Mouse (Mus musculus) forelimb bud, embryonic 11.5 days (tissue): ENCODE measurements around the gene Apol6.

Source experiments
- DNase-seq: peaks from one replicate; pipeline ENCODE4 v3.0.0-alpha.2; 2012; ENCODE audit warnings: low read depth, low spot score

The Apol6 gene

GRCm38 (mm10) chr15:77044597-77045320 lies at the start of gene Apol6:
Gene Apol6, plus strand, starts transcription at chr15:77044729.
- no peak for DNase-seq

- DNase-seq: no peak
Measured at GRCm38 (mm10) chr15:76998048-76998447, 46.5 kb upstream of the Apol6 start.

GRCm38 (mm10) chr15:76998878-76999588 lies 45.5 kb upstream of the Apol6 start:
- DNase-seq: no peak

GRCm38 (mm10) chr15:77003173-77003867 lies 41.2 kb upstream of the Apol6 start:
- DNase-seq: no peak

GRCm38 (mm10) chr15:77003868-77004215 lies 40.7 kb upstream of the Apol6 start:
- peak; percentile 49 for DNase-seq

GRCm38 (mm10) chr15:77008851-77009250 lies 35.7 kb upstream of the Apol6 start:
- DNase-seq: no peak

- DNase-seq: no peak
Measured at GRCm38 (mm10) chr15:77013753-77014241, 30.7 kb upstream of the Apol6 start.

- no peak for DNase-seq
Measured at GRCm38 (mm10) chr15:77014431-77014830, 30.1 kb upstream of the Apol6 start.

- no peak for DNase-seq
Measured at GRCm38 (mm10) chr15:77014985-77015384, 29.5 kb upstream of the Apol6 start.

- DNase-seq: no peak
Measured at GRCm38 (mm10) chr15:77016509-77016908, 28.0 kb upstream of the Apol6 start.

- no peak for DNase-seq
Measured at GRCm38 (mm10) chr15:77017897-77018296, 26.6 kb upstream of the Apol6 start.

- DNase-seq: no peak
Measured at GRCm38 (mm10) chr15:77018740-77019340, 25.7 kb upstream of the Apol6 start.

- DNase-seq: no peak
Measured at GRCm38 (mm10) chr15:77019533-77019932, 25.0 kb upstream of the Apol6 start.

- DNase-seq: no peak
Measured at GRCm38 (mm10) chr15:77020136-77020535, 24.4 kb upstream of the Apol6 start.

GRCm38 (mm10) chr15:77021056-77021455 lies 23.5 kb upstream of the Apol6 start:
- no peak for DNase-seq

GRCm38 (mm10) chr15:77021851-77022250 lies 22.7 kb upstream of the Apol6 start:
- DNase-seq: no peak

- no peak for DNase-seq
Measured at GRCm38 (mm10) chr15:77022401-77022957, 22.1 kb upstream of the Apol6 start.

GRCm38 (mm10) chr15:77025884-77026583 lies 18.5 kb upstream of the Apol6 start:
- no peak for DNase-seq

- no peak for DNase-seq
Measured at GRCm38 (mm10) chr15:77027117-77027516, 17.4 kb upstream of the Apol6 start.

GRCm38 (mm10) chr15:77027675-77028074 lies 16.9 kb upstream of the Apol6 start:
- no peak for DNase-seq
